Mouse (Mus musculus) small intestine, adult 2 months (tissue): ENCODE results near the gene Nckap5. TPM values are rescaled to one million over a fixed set of nuclear protein-coding genes. Genes with fewer than 3 reads are reported as not detected.

Experiments
- H3K27ac ChIP-seq: fragments of 200-500 bp; 2 replicates; pipeline ENCODE4 v1.5.1; 2012; ENCODE audit warnings: low read depth, low read length, control low read depth, inconsistent platforms; ENCODE audit not compliant: insufficient read depth
- H3K27me3 ChIP-seq: fragments of 200-500 bp; 2 replicates; pipeline ENCODE4 v1.6.1; 2012; ENCODE audit warnings: mild to moderate bottlenecking, moderate library complexity, low read length, inconsistent platforms; ENCODE audit not compliant: control insufficient read depth, insufficient read depth
- H3K36me3 ChIP-seq: fragments of 200-500 bp; 2 replicates; pipeline ENCODE4 v1.6.1; 2012; ENCODE audit warnings: mild to moderate bottlenecking, low read length, control low read depth, inconsistent platforms; ENCODE audit not compliant: control insufficient read depth, insufficient read depth
- H3K4me1 ChIP-seq: fragments of 200-500 bp; 2 replicates; pipeline ENCODE4 v1.6.1; 2012; ENCODE audit warnings: low read length, inconsistent platforms, mixed read lengths; ENCODE audit not compliant: control insufficient read depth, insufficient read depth, insufficient read length
- H3K4me3 ChIP-seq: fragments of 200-500 bp; 2 replicates; pipeline ENCODE4 v1.5.1; 2012; ENCODE audit warnings: low read depth, mild to moderate bottlenecking, control low read depth, inconsistent platforms, low read length, moderate library complexity
- CTCF ChIP-seq: fragments of 200-500 bp; IDR thresholded peaks from 2 replicates; pipeline ENCODE4 v1.5.1; 2012; ENCODE audit warnings: low read depth, mild to moderate bottlenecking, control low read depth, inconsistent platforms, low read length, moderate library complexity, mixed read lengths; ENCODE audit not compliant: insufficient replicate concordance, insufficient read length; ENCODE audit errors: extremely low read depth
- POLR2A ChIP-seq: fragments of 200-500 bp; IDR thresholded peaks from 2 replicates; pipeline ENCODE4 v1.6.1; 2012; ENCODE audit warnings: low read depth, mild to moderate bottlenecking, control low read depth, inconsistent platforms, low read length, moderate library complexity
- WGBS: fragments of 180-500 bp; shearing (Covaris S2); methylation state at CpG from one replicate; pipeline ENCODE4 v1.1.7; 2018; 5-methylcytosine and 5-hydroxymethylcytosine counted together
- polyA plus RNA-seq: library from polyadenylated mRNA; depleted of rRNA; stranded (reverse); fragments of >200 nt; gene quantifications from 2 replicates; pipeline ENCODE4 v1.2.3, GENCODE M21; 2012

Gene Nckap5
- polyA plus RNA-seq, 1 experiment: 8.5 TPM

DNA sequence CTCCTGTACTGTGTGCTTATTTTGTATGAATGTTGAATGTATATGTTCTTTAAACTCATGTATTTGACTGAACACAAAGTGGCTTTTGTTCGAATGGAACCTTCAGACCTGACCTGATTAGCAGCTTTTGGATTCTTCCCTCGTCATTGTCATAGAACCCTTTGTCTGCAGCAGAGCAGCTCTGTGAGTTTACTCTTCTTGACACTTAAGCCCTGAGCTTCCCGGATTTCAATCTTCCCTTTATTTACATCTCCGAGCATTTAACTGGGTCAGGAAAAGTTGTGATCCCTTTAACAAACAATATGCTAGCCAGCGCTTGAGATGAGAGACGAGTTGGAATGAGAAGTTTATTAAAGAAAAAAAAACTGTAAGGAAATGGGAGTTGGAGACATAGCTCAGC lies 18.9 kb upstream of the Nckap5 start:
- 28% methylated on average over 6 of the region's 6 CpGs for WGBS
- Histone ChIP-seq H3K27ac (no peak overlapping the region), H3K36me3 (no peaks in the 10 kb centered on the region), H3K4me3 (no peak overlapping the region), H3K27me3 (no peaks in the 10 kb centered on the region), H3K4me1 (no peaks in the 10 kb centered on the region)
- no peak for TF ChIP-seq CTCF
- no peak for TF ChIP-seq POLR2A

DNA sequence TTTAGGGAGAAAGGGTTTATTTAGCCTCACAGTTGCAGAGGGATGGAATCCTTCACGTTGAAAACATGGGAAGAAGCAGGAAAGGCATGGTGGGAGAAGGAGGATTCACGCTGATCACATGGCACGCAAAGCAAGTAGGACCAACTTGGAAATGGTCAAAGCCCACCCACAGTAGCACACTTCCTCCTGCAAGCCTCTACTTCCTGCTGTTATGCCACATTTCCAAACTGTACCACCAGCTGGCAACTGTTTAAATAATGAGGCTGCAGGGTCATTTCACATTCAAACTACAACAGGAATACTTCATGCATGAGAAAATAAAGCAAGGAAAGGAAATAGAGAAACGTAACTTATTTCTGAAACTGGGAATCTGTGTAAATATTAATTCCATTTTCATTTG lies 15.7 kb upstream of the Nckap5 start:
- H3K4me1 ChIP-seq: no peaks in the 10 kb centered on the region
- H3K4me3 ChIP-seq: no peak overlapping the region
- no peaks in the 10 kb centered on the region for H3K36me3 ChIP-seq
- no peaks in the 10 kb centered on the region for H3K27me3 ChIP-seq
- 56% methylated on average over 4 of the region's 4 CpGs for WGBS
- TF ChIP-seq POLR2A: no peak
- TF ChIP-seq CTCF: no peak
- H3K27ac ChIP-seq: no peak overlapping the region

DNA sequence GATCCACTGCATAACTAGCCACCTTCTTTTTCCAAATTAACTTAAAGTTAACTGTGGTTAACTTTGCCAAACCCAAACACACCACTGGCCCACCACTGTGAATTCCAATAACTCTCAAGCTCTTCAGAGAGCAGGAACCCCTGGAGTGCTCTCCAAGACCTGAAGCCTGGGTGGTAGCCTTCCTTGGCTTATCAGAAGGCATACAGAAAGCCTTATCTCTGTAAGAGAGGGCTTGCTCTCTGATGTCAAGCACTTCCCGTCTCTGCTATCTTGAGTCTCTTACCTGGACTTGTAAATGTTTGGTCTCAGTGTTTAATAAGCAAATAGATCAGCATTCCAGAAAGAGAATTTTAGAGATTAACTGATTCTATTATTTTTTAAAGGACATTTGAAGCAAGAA lies 2.3 kb upstream of the Nckap5 start:
- Histone ChIP-seq H3K27me3 (0 out of 2 replicates have a peak, but pooled peaks cover 5% of the 10 kb centered on the region), H3K27ac (no peak overlapping the region), H3K4me1 (0 out of 2 replicates have a peak, but pooled peaks cover 5% of the 10 kb centered on the region), H3K36me3 (no peaks in the 10 kb centered on the region), H3K4me3 (no peak overlapping the region)
- no peak for TF ChIP-seq CTCF
- no peak for TF ChIP-seq POLR2A
- WGBS: 49% methylated on average over 1 of the region's 1 CpGs

DNA sequence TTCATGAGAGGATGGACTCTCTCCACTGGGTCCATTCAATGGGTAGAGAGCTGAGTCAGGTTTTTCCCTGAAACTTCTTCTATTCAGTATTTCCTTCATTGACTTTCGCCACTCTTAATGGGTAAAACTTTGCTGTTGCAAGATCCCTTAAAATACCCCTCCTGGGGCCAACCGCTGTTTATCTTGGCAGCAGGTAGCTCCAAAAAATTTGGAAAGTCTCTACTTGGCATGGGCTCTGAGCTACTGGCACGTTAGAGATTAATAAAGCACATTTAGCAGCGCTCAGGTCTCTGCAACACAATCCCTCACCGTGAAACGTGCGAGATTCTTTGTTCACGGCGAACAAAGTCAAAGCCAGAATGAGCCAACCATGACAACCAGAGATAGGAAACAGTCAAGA lies 1.6 kb downstream of the Nckap5 start:
- 86% methylated on average over 9 of the region's 9 CpGs for WGBS
- Histone ChIP-seq H3K27ac (no peak overlapping the region), H3K4me1 (0 out of 2 replicates have a peak, but pooled peaks cover 5% of the 10 kb centered on the region), H3K4me3 (no peak overlapping the region), H3K27me3 (0 out of 2 replicates have a peak, but pooled peaks cover 5% of the 10 kb centered on the region), H3K36me3 (no peaks in the 10 kb centered on the region)
- TF ChIP-seq CTCF (no peak), POLR2A (no peak)

DNA sequence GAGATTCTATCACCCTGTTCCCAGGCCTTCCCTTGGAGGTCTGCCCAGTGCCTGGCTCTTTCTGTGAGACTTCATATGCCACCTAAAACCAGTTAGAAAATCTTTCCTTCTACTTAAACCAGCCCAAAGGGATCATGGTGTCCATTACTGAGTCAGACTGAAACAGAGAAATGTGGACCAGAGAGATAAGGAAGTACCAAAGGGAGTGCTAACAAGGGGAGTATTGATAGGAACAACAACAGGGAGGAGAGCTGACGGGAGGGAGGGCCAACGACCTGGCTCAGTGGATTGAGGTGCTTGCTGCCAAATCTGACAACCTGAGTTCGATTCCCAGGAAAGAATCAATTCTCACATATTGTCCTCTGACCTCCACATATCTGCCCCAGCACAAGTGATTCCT lies 5.8 kb downstream of the Nckap5 start:
- 36% methylated on average over 3 of the region's 3 CpGs for WGBS
- no peaks in the 10 kb centered on the region for H3K27me3 ChIP-seq
- H3K4me3 ChIP-seq: no peak overlapping the region
- TF ChIP-seq CTCF (no peak), POLR2A (no peak)
- no peak overlapping the region for H3K27ac ChIP-seq
- H3K4me1 ChIP-seq: 0 out of 2 replicates have a peak, but pooled peaks cover under 1% of the 10 kb centered on the region
- no peaks in the 10 kb centered on the region for H3K36me3 ChIP-seq

DNA sequence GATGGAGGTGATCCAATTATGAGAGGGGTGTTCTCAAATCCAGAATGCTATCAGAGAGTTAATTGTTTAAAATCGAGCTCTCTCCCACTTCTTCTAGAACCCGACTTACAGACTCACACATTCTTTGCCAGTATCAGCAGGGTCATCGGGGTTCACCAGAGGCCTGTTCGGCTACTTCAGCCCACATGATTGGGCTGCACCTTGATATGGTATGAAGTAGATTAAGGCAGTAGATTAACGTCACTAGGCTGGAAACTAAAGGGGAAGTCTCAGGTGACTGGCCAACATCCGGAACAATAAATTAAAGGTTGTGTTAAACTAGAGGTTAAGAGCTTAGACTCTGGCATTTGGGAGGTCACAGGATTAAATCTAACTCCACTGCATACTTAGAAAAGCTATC lies 8.4 kb downstream of the Nckap5 start:
- H3K4me3 ChIP-seq: no peak overlapping the region
- H3K27me3 ChIP-seq: no peaks in the 10 kb centered on the region
- H3K36me3 ChIP-seq: no peaks in the 10 kb centered on the region
- 57% methylated on average over 6 of the region's 6 CpGs for WGBS
- TF ChIP-seq POLR2A: no peak
- TF ChIP-seq CTCF: no peak
- H3K4me1 ChIP-seq: no peaks in the 10 kb centered on the region
- H3K27ac ChIP-seq: no peak overlapping the region

DNA sequence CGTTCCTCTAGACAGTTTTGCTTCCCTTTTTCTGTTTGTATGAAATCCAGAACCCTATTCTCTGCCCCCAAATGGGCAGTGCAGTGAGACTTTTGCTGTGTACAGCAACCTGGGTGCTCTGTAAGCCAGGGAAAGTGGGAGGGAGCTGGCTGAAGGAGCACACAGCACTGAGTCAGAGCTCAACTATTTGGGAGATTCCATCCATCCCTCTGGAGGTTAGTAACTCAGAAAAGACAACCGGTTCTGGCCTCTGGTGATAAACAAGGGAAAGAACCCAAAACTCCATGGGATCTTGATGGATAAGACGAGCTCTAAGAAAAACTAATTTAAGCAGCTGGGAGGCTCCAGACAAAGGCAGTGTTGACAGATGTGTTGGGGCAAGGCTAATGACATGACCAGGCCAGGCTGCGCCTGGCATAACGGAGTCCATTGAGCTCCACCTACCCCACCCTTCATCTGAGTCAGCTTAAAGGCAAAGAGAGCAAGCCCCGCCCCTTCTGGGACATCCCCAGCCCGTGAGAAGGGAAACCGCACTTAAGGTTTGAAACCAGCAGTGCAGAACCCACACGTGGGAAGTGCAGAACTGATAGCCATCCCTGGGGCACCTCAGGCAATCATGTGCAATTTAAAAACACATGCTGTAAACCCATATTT lies 13.1 kb downstream of the Nckap5 start:
- WGBS: 25% methylated on average over 9 of the region's 9 CpGs
- H3K27me3 ChIP-seq: no peaks in the 10 kb centered on the region
- TF ChIP-seq CTCF: no peak
- TF ChIP-seq POLR2A: no peak

More for the DNA sequence above, 13.1 kb downstream of the Nckap5 start:
- Histone ChIP-seq H3K4me1 (no peaks in the 10 kb centered on the region), H3K27ac (no peak overlapping the region), H3K36me3 (no peaks in the 10 kb centered on the region), H3K4me3 (no peak overlapping the region)
